Mouse (Mus musculus) liver, embryonic 15.5 days (tissue): ENCODE measurements at regions not wholly inside any gene's neighbourhood (a gene's known extent, or its start where the extent isn't known, plus 50 kb on each side); places are given as distances from the start of the nearest gene placed in this dataset.

Source experiments
- ATAC-seq: fragments of 200-750 bp; cut with Nextera tagmentation; 2 replicates; pipeline ENCODE4 v1.8.0; 2017; ENCODE audit warnings: moderate number of reproducible peaks, mild to moderate bottlenecking, moderate library complexity; ENCODE audit not compliant: insufficient read depth
- H3K27ac ChIP-seq: fragments of 300-500 bp; sonication (generic); replicated peaks from 2 replicates; pipeline ENCODE4 v1.5.1; 2015; ENCODE audit warnings: mild to moderate bottlenecking, inconsistent platforms
- H3K27me3 ChIP-seq: fragments of 300-500 bp; sonication (generic); 2 replicates; pipeline ENCODE4 v1.6.1; 2015; ENCODE audit warnings: mild to moderate bottlenecking, inconsistent platforms
- H3K36me3 ChIP-seq: fragments of 300-500 bp; sonication (generic); replicated peaks from 2 replicates; pipeline ENCODE4 v1.6.1; 2015; ENCODE audit warnings: moderate library complexity, mild to moderate bottlenecking, inconsistent platforms
- H3K4me1 ChIP-seq: fragments of 300-500 bp; sonication (generic); replicated peaks from 2 replicates; pipeline ENCODE4 v1.6.1; 2015; ENCODE audit warnings: inconsistent platforms
- H3K4me2 ChIP-seq: fragments of 300-500 bp; sonication (generic); 2 replicates; pipeline ENCODE4 v1.6.1; 2015; ENCODE audit warnings: moderate library complexity, mild to moderate bottlenecking, inconsistent platforms
- H3K4me3 ChIP-seq: fragments of 300-500 bp; sonication (generic); replicated peaks from 2 replicates; pipeline ENCODE4 v1.5.1; 2015; ENCODE audit warnings: mild to moderate bottlenecking, inconsistent platforms
- H3K9ac ChIP-seq: fragments of 300-500 bp; sonication (generic); 2 replicates; pipeline ENCODE4 v1.6.1; 2015; ENCODE audit warnings: moderate library complexity, mild to moderate bottlenecking, inconsistent platforms
- H3K9me3 ChIP-seq: fragments of 300-500 bp; sonication (generic); replicated peaks from 2 replicates; pipeline ENCODE4 v1.6.1; 2016; ENCODE audit warnings: inconsistent platforms
- WGBS: fragments of 180-500 bp; shearing (Covaris S2); methylation state at CpG from one replicate; pipeline ENCODE4 v1.1.7; 2015; ENCODE audit warnings: mixed read lengths; ENCODE audit not compliant: insufficient replicate concordance; 5-methylcytosine and 5-hydroxymethylcytosine counted together

DNA sequence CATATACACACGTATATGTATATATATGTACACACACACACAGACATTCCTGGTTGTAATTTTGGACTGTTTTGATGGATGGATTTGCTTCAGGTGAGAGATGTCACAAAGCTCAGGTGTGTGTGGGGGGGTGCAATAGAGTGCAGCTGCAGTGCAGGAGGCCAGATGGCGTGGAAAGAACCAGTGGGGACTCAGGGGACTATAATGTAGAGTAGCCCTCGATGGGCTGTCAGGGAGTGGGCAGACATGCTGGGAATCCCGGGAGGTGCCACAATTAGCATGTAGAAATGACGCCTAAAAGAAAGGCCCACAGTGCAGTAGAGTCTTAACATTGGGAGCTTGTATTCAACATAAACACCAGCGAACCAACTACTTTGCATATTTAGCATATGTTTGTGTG lies 763.5 kb upstream of the Car8 start:
- Histone ChIP-seq H3K4me1 (no peaks in the 10 kb centered on the region), H3K9ac (no peak overlapping the region), H3K27me3 (no peaks in the 10 kb centered on the region), H3K36me3 (no peaks in the 10 kb centered on the region), H3K9me3 (no peaks in the 10 kb centered on the region), H3K4me2 (no peak overlapping the region), H3K4me3 (no peak overlapping the region), H3K27ac (no peak overlapping the region)
- WGBS: 57% methylated on average over 6 of the region's 6 CpGs
- no peak for ATAC-seq

DNA sequence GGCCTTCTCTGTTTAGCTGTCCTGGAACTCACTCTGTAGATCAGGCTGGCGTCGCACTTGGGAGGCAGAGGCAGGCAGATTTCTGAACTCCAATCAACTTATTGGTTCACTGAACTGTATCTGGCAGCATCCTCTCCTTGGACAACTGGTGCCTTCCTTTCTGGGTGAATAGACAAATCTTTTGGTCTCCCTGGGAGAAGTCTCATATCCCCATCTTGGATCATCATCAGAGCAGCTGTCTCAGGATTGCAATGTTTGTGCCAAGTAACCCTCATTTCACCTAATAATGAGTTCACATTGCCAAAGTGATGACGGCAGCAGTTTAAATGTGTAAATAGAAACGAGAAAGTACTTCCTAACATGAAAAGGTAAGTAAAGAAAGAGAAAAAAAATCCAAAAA lies 759.8 kb upstream of the Car8 start:
- WGBS: 68% methylated on average over 4 of the region's 4 CpGs
- H3K9me3 ChIP-seq: no peaks in the 10 kb centered on the region
- H3K4me2 ChIP-seq: no peak overlapping the region
- no peaks in the 10 kb centered on the region for H3K36me3 ChIP-seq
- H3K27ac ChIP-seq: no peak overlapping the region
- H3K4me1 ChIP-seq: no peaks in the 10 kb centered on the region
- no peak for ATAC-seq
- no peak overlapping the region for H3K9ac ChIP-seq
- H3K27me3 ChIP-seq: no peaks in the 10 kb centered on the region
- no peak overlapping the region for H3K4me3 ChIP-seq

DNA sequence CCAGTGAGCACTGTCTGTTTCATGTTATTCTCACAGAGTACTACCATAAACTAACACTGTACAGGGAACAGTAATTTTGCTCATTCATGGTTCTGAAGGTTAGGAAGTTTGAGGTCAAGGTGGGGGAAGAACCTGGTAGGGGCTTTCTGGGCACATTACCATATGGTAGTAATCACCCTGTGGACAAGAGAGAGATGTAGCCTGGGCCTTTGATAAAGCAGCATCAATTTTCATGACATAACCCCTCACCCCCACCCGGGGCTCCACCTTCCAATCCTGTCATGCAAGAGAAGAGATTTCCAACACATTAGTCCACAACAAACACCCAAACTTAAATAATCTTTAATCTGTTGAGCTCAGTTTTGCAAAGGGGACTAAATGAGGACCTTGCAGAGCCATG lies 753.3 kb upstream of the Car8 start:
- H3K9me3 ChIP-seq: no peaks in the 10 kb centered on the region
- 58% methylated on average over 1 of the region's 1 CpGs for WGBS
- no peaks in the 10 kb centered on the region for H3K36me3 ChIP-seq
- no peaks in the 10 kb centered on the region for H3K4me1 ChIP-seq
- no peak overlapping the region for H3K4me3 ChIP-seq
- H3K27ac ChIP-seq: no peak overlapping the region
- no peak for ATAC-seq
- H3K27me3 ChIP-seq: no peaks in the 10 kb centered on the region
- no peak overlapping the region for H3K9ac ChIP-seq
- H3K4me2 ChIP-seq: no peak overlapping the region

DNA sequence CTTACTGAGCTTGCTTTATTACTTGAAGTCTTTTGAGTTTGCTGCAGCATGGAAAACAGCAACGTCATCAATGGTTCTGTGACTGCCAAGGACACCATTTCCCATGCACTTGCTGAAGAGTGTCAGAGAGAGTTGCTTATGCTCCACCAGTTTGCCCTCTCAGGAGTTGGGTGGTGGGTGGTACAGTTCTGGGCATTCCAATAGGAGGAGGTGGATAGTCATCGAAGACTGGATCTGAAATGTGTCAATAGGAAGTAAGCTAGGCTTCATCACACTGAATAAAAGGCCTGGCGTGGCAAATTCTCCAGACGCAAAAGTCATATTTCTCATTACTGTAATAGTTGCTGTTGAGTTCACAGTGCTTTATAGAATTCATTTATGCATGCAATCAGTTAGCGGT lies 751.7 kb upstream of the Car8 start:
- H3K36me3 ChIP-seq: no peaks in the 10 kb centered on the region
- no peak overlapping the region for H3K4me2 ChIP-seq
- no peaks in the 10 kb centered on the region for H3K4me1 ChIP-seq
- no peak overlapping the region for H3K27ac ChIP-seq
- H3K9me3 ChIP-seq: no peaks in the 10 kb centered on the region
- no peak for ATAC-seq
- 65% methylated on average over 5 of the region's 5 CpGs for WGBS
- H3K27me3 ChIP-seq: no peaks in the 10 kb centered on the region
- H3K4me3 ChIP-seq: no peak overlapping the region
- H3K9ac ChIP-seq: no peak overlapping the region

DNA sequence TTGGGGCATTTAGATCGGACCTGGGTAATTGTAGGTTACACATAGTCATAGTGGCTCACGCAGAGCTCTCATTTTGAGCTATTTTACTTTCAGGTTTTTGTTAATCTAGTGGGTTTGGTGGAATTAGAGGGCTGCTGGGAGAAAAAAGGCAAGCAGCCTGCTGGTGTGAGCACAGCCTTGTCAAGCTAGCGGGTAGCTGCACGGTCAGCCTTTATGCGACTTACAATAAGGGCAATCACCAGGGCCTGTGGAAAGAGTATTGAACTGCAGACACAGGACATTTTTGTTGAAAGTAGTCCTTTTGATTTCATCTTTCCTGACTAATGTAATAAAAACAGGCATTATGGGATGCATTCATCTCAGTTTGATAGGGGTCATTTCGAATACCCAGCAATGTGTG lies 750.8 kb upstream of the Car8 start:
- Histone ChIP-seq H3K4me2 (no peak overlapping the region), H3K36me3 (no peaks in the 10 kb centered on the region), H3K9me3 (no peaks in the 10 kb centered on the region), H3K4me1 (no peaks in the 10 kb centered on the region), H3K4me3 (no peak overlapping the region), H3K9ac (no peak overlapping the region), H3K27me3 (no peaks in the 10 kb centered on the region), H3K27ac (no peak overlapping the region)
- ATAC-seq: no peak
- 79% methylated on average over 6 of the region's 6 CpGs for WGBS

DNA sequence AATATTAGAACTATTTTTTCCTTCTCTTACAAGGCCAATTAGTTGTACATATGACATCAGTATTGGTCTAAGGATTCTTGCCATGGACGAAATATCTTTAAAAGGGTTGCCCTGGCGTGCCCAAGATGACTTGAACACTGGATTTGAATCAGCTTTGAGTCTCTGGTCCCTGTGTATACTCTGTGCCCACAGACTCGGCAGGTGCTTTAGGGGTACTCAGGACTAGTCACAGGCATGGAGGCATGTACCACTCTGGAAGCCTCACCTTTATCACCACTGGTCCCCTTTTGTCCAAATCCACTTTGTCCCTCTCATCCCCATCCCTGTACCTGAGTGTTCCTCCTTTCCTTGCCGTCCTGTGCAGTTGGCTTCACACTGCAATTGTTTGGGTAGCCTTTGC lies 750.3 kb upstream of the Car8 start:
- Histone ChIP-seq H3K4me1 (no peaks in the 10 kb centered on the region), H3K36me3 (no peaks in the 10 kb centered on the region), H3K27ac (no peak overlapping the region), H3K4me2 (no peak overlapping the region), H3K9me3 (no peaks in the 10 kb centered on the region), H3K9ac (no peak overlapping the region), H3K27me3 (no peaks in the 10 kb centered on the region), H3K4me3 (no peak overlapping the region)
- ATAC-seq: no peak
- 61% methylated on average over 4 of the region's 4 CpGs for WGBS

DNA sequence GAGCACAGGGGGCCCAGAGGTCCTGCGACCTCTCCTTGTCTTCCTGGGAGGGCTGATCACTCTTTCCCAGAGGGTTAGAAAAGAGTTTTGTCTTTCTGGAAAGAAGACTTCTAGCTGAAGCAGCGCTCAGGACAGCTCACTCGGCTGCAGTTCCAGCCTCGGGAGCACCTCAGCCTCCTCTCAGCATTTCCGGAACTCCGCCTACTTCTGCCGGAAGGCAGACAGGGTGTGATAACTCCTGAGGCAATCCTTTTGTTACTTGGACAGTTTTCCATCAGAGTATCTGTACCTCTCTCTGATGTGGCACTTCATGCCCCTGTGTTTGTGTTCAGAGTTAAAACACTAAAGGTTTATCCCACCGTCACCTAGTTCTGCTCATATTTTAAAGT lies 749.5 kb upstream of the Car8 start:
- ATAC-seq: no peak
- H3K36me3 ChIP-seq: no peaks in the 10 kb centered on the region
- no peaks in the 10 kb centered on the region for H3K9me3 ChIP-seq
- no peak overlapping the region for H3K4me3 ChIP-seq
- no peaks in the 10 kb centered on the region for H3K27me3 ChIP-seq
- H3K27ac ChIP-seq: no peak overlapping the region
- H3K4me2 ChIP-seq: peak overlapping the region; percentile 23
- no peak overlapping the region for H3K9ac ChIP-seq
- WGBS: 38% methylated on average over 8 of the region's 8 CpGs
- no peaks in the 10 kb centered on the region for H3K4me1 ChIP-seq

DNA sequence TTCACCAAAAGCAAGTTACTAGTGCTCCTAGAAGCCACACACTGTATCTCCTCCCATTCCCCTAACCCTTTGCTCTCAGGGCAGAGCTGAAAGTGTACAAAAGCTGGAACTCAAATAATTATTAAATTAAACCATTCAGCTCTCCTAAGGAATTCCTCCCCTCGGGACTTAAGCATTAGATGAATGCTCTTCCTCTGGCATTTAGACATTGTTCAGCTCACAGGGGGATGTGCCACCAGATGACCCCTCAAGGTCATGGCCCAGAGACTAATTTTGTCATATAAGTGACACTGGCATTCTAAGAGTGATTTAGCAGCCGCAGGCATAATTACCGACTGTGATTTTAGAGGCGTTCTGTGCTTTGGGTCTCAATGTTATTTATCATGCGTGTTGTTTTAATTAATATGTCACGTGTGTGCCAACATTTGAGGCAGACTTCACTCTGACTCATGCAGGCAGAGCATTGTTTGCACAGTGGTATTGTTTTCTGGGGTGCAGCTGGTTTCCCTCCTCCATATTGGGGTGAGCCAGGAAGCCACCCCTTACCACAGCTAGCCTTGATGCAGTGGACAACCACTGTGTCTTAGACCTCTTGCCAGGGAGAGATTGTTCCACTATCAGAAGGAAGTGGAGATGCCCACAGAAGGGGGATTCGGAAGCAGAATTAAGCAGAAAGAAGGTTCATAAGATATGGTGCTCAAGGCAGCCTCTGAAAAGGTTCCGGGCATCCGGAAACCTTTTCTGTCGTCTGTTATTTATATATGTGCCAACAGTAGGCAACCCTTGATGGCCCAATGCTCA lies 748.9 kb upstream of the Car8 start:
- Histone ChIP-seq H3K9ac (no peak overlapping the region), H3K9me3 (no peaks in the 10 kb centered on the region), H3K4me3 (no peak overlapping the region), H3K27me3 (no peaks in the 10 kb centered on the region), H3K36me3 (no peaks in the 10 kb centered on the region), H3K4me1 (no peaks in the 10 kb centered on the region), H3K27ac (no peak overlapping the region), H3K4me2 (peak overlapping the region; percentile 23)
- 53% methylated on average over 10 of the region's 10 CpGs for WGBS
- no peak for ATAC-seq

DNA sequence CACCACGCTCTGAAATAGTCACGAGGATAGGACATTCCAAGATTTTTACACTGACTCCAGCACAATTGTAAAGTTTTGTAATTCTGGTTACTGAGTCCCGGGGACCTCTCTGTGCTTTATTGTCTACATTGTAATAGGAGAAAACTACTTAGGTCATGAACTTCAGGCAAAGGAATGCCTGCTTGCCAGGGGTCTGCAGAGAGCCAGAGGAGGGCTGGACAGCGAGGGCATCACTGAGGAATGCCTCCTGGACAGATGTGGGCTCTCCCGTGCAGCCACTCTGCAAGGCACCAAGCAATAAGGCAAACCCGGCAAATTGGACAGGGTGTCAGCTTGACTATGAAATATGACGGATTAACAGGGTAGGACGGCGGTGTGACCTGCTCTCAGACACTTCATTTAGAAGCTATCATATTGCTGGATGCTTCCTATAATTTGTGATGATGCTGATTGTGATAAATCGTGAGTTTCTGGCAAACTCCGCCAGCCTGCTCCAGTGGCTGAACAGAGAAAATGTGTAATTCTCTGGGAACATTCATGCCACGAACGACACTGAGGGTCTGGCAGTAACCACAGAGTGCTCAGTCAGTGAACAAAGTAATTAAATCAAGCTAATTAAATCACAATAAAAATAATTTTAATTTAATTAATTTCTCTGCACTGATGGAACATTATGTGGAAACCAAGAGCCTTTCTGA lies 747.7 kb upstream of the Car8 start:
- H3K36me3 ChIP-seq: no peaks in the 10 kb centered on the region
- H3K27me3 ChIP-seq: no peaks in the 10 kb centered on the region
- no peak overlapping the region for H3K4me3 ChIP-seq
- ATAC-seq: no peak
- WGBS: 57% methylated on average over 13 of the region's 13 CpGs
- no peak overlapping the region for H3K9ac ChIP-seq
- H3K27ac ChIP-seq: no peak overlapping the region
- no peaks in the 10 kb centered on the region for H3K9me3 ChIP-seq
- no peaks in the 10 kb centered on the region for H3K4me1 ChIP-seq
- H3K4me2 ChIP-seq: no peak overlapping the region

DNA sequence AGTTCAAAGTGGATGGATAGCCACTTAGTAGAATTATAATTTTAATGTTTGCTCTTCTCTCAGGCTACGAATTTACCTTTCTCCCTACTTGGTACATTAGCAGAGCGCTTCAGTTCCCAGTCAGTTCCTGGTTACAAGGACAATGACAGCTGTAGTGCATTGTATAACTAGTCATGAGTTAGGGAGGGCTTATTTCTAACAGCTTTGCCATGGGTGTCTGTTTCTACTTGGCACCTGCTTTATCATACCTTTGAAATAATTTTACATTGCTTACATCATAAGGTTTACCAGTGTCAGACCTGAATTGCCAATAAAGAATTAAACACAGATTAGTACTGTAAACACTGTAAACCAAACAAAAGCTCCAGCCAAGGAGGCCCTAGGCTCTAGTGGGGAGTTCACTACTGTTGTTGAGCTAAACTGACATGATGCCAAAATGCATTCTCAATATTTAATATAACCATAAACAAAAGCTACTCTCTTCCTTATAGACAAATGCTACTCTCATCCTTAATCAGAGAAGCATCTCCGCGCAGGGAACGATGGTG lies 745.3 kb upstream of the Car8 start:
- Histone ChIP-seq H3K4me1 (no peaks in the 10 kb centered on the region), H3K9ac (no peak overlapping the region), H3K27me3 (no peaks in the 10 kb centered on the region), H3K27ac (no peak overlapping the region), H3K9me3 (no peaks in the 10 kb centered on the region), H3K4me2 (no peak overlapping the region), H3K36me3 (no peaks in the 10 kb centered on the region), H3K4me3 (no peak overlapping the region)
- 72% methylated on average over 5 of the region's 5 CpGs for WGBS
- no peak for ATAC-seq

DNA sequence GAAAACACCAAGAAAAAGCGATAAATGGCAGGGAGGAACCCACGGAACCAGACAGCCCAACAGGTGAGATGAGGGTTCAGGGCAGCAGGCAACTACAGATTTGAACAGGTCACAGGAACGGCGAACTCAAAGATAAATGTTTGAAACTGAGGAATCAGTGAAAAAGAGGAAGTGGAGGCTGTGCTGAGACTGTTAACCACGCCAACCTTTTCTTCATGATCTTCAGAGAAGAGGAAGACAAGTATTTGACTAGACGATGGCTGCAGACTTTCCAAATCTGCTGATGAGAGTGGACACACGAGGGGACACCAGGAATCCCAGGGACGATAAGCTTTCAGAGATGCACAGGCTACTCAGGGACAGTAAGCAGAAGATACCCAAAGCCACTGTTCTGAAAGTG lies 740.1 kb upstream of the Car8 start:
- Histone ChIP-seq H3K9ac (no peak overlapping the region), H3K9me3 (no peaks in the 10 kb centered on the region), H3K4me2 (no peak overlapping the region), H3K4me1 (no peaks in the 10 kb centered on the region), H3K4me3 (no peak overlapping the region), H3K27ac (no peak overlapping the region), H3K27me3 (no peaks in the 10 kb centered on the region), H3K36me3 (no peaks in the 10 kb centered on the region)
- no peak for ATAC-seq
- WGBS: 23% methylated on average over 8 of the region's 8 CpGs
